Mouse (Mus musculus): ENCODE data around the gene Errfi1.
"Not testable (repeated sequence)": the region's sequence is repeated elsewhere in the genome, so short reads cannot be mapped to it uniquely, and the experiment has no call there.

Gene Errfi1

GRCm38 (mm10) chr4:150880364-150880763 lies 26.6 kb downstream of the Errfi1 start:
- no peak for DNase-seq (ENCODE audit: low spot score in 2 of 2)

- no peak for DNase-seq (ENCODE audit: low spot score in 2 of 2)
These were observed 28.9 kb downstream of the Errfi1 start for GRCm38 (mm10) chr4:150882632-150883031.

GRCm38 (mm10) chr4:150887903-150888302 lies 34.2 kb downstream of the Errfi1 start:
- no peak for DNase-seq (ENCODE audit: low spot score in 2 of 2)

GRCm38 (mm10) chr4:150888492-150888891 lies 34.8 kb downstream of the Errfi1 start:
- DNase-seq (ENCODE audit: low spot score in 2 of 2), result no peak

- DNase-seq (ENCODE audit: low spot score in 2 of 2), result no peak
These were observed 35.7 kb downstream of the Errfi1 start for GRCm38 (mm10) chr4:150889273-150889954.

- DNase-seq (ENCODE audit: low spot score in 2 of 2), result no peak
These were observed 36.2 kb downstream of the Errfi1 start for GRCm38 (mm10) chr4:150889955-150890315.

GRCm38 (mm10) chr4:150891308-150891707 lies 37.6 kb downstream of the Errfi1 start:
- DNase-seq (ENCODE audit: low spot score in 2 of 2), result no peak

GRCm38 (mm10) chr4:150894718-150895501 lies 41.2 kb downstream of the Errfi1 start:
- no peak for DNase-seq (ENCODE audit: low spot score in 2 of 2)

- no peak for DNase-seq (ENCODE audit: low spot score in 2 of 2)
These were observed 43.3 kb downstream of the Errfi1 start for GRCm38 (mm10) chr4:150896896-150897624.

GRCm38 (mm10) chr4:150898716-150899365 lies 45.1 kb downstream of the Errfi1 start:
- DNase-seq (ENCODE audit: low spot score in 2 of 2), result no peak

GRCm38 (mm10) chr4:150900486-150900885 lies 46.8 kb downstream of the Errfi1 start:
- DNase-seq (ENCODE audit: low spot score in 2 of 2), result no peak

GRCm38 (mm10) chr4:150901651-150902050 lies 47.9 kb downstream of the Errfi1 start:
- peak in 1 of 2 experiments; percentile 59 for DNase-seq (ENCODE audit: low spot score in 2 of 2)

- no peak for DNase-seq (ENCODE audit: low spot score in 2 of 2)
These were observed 48.3 kb downstream of the Errfi1 start for GRCm38 (mm10) chr4:150902062-150902461.

GRCm38 (mm10) chr4:150903091-150903742 lies 49.5 kb downstream of the Errfi1 start:
- DNase-seq (ENCODE audit: low spot score in 2 of 2), result no peak

GRCm38 (mm10) chr4:150907099-150907498 lies 53.4 kb downstream of the Errfi1 start:
- DNase-seq (ENCODE audit: low spot score in 2 of 2), result no peak

GRCm38 (mm10) chr4:150908512-150908911 lies 54.8 kb downstream of the Errfi1 start:
- DNase-seq (ENCODE audit: low spot score in 2 of 2), result not testable (repeated sequence)

GRCm38 (mm10) chr4:150909451-150910156 lies 55.9 kb downstream of the Errfi1 start:
- DNase-seq (ENCODE audit: low spot score in 2 of 2), result peak; percentile 95 to 96

- no peak for DNase-seq (ENCODE audit: low spot score in 2 of 2)
These were observed 56.6 kb downstream of the Errfi1 start for GRCm38 (mm10) chr4:150910164-150910951.

- no peak for DNase-seq (ENCODE audit: low spot score in 2 of 2)
These were observed 60.0 kb downstream of the Errfi1 start for GRCm38 (mm10) chr4:150913743-150914142.

- peak; percentile 92 for DNase-seq (ENCODE audit: low spot score in 2 of 2)
These were observed 60.6 kb downstream of the Errfi1 start, which contains the start of the genes Park7 and Tnfrsf9 for GRCm38 (mm10) chr4:150914290-150914733. TSS of gene Park7 (minus strand) at chr4:150914437. TSS of gene Tnfrsf9 (plus strand) at chr4:150914562.
